Mouse (Mus musculus): ENCODE measurements around the gene Nmnat3.

GRCm38 (mm10) chr9:98380593-98380992 is 93.4 kb downstream of the Nmnat3 start:
- no peak for TF ChIP-seq CTCF (conservative IDR thresholded peaks at IDR 0.05; ENCODE audit: low read length)
- no peak for TF ChIP-seq NANOG (IDR thresholded peaks at IDR 0.05; ENCODE audit: borderline replicate concordance, low read length)

Measured in E14TG2a.4 (cell line).